Mouse (Mus musculus) heart, adult 11 months (tissue): ENCODE measurements around the gene Lyrm1.

Source experiments
- DNase-seq: peaks from one replicate; pipeline ENCODE4 v3.0.0; 2022

Lyrm1 gene

GRCm38 (mm10) chr7:119895639-119896512 lies at the start of gene Lyrm1, which contains the start of gene Dcun1d3:
TSS of gene Lyrm1 (plus strand) at chr7:119895861.
TSS of gene Dcun1d3 (minus strand) at chr7:119896298.
- peak; percentile 100 for DNase-seq

- DNase-seq = peak; percentile 59
Observed at GRCm38 (mm10) chr7:119847396-119847795, 48.3 kb upstream of the Lyrm1 start.

GRCm38 (mm10) chr7:119849096-119849495 lies 46.6 kb upstream of the Lyrm1 start:
- DNase-seq = peak; percentile 66

DNA sequence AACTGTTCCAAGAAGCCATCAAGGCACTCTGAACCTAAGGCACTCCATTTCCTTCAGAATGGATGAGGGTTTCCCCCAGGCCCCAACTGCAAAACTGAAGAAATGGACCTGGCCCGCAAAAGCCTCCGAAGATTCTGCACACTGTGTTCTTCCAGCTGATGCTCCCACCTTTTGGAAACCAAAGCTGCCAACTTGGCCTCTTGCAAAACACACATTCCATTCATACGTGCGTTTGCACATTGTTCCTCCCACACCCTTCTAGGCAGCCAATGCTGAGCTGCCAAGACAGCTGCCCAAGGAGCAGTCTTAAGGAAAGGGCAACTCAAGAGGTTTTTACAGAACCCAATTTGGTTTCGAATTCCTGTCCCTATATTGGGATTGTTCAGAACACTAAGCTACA lies 44.9 kb upstream of the Lyrm1 start:
- peak; percentile 97 for DNase-seq

DNA sequence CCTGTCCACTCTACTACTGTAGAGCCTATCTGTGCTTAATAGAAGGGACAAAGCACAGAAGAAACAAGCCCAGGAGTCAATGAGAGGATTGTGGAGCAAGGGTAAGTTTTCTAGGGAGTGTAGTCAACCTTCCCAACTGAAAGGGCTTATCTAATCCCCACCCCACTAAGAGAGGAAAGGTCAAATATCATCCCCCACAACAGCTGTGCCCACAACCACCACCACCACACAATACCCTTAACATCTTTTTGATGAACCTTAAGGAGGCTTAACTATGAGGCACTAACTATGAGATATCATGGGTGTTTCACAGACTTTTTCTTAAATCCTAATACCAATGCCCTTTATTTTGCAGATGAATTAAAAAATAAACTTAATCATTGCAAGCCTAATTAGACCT lies 43.2 kb upstream of the Lyrm1 start:
- DNase-seq = no peak

DNA sequence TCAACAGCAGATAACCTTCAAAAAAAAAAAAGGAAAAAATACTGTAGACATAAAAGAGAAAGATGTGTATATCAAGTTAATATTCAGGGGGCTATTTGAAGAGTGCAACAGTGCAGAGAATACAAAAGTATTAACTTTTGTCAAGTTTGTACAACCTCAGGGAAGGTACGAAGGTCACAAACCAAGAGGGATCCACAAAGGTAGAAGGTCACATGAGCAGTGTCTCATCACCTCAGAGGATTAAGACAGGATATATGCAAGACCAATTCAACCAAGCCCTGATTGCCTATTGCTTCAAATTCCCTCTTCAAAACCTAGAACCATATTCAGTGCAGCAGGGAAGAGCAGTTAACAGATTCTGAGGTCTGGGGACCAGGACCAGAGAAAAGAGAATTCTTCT lies 42.5 kb upstream of the Lyrm1 start:
- no peak for DNase-seq

- peak; percentile 45 for DNase-seq
Observed at GRCm38 (mm10) chr7:119854362-119854761, 41.3 kb upstream of the Lyrm1 start.

GRCm38 (mm10) chr7:119855031-119855430 lies 40.6 kb upstream of the Lyrm1 start:
- peak; percentile 75 for DNase-seq

GRCm38 (mm10) chr7:119859476-119859875 lies 36.2 kb upstream of the Lyrm1 start:
- DNase-seq = no peak

- DNase-seq = no peak
Observed at GRCm38 (mm10) chr7:119860116-119860515, 35.5 kb upstream of the Lyrm1 start.

GRCm38 (mm10) chr7:119860554-119860953 lies 35.1 kb upstream of the Lyrm1 start:
- DNase-seq = no peak

- no peak for DNase-seq
Observed at GRCm38 (mm10) chr7:119860971-119861334, 34.7 kb upstream of the Lyrm1 start.

- DNase-seq = peak; percentile 97
Observed at GRCm38 (mm10) chr7:119861335-119862091, 34.1 kb upstream of the Lyrm1 start.

GRCm38 (mm10) chr7:119862167-119862566 lies 33.5 kb upstream of the Lyrm1 start:
- no peak for DNase-seq

GRCm38 (mm10) chr7:119864500-119864899 lies 31.2 kb upstream of the Lyrm1 start:
- peak; percentile 52 for DNase-seq

DNA sequence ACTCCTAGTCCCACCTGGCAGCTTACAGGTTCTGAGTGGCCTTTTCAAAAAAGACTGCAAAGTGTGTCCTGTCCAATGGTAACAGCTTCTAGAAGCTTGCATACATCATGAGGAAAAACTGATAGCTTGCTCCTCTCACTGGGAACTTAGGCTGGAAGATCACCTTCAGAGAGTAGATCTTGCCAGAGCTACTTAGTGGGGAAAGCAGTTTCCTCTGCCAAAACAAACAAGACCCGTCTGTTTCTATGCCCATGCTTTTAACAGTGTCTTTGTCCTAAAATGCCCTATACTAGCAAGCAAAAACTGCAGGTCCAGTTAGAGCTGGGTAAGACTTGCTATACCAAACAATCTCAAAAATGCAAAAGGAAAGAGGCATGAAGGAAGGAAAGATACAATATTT lies 29.5 kb upstream of the Lyrm1 start:
- DNase-seq = peak; percentile 74

- peak; percentile 40 for DNase-seq
Observed at GRCm38 (mm10) chr7:119872204-119872603, 23.5 kb upstream of the Lyrm1 start.

DNA sequence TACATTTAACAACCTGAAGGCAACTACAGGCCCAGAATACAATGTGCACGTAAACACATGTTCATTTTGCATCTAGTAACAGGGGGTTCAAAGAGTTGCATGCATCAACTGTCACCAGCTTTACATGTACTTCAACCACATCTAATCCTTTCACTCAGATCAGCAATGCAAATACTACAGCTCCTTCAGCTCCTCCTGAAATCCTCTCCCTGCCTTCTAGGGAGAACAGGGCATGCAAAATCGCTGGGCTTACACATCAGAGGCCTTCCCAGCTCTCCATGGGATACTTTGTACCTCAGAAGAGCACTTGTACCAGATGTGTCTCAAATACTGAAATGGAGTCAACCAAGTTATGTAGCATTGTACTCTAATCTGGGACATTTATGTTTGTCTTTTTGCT lies 22.6 kb upstream of the Lyrm1 start:
- DNase-seq = no peak

- peak; percentile 92 for DNase-seq
Observed at GRCm38 (mm10) chr7:119875776-119876440, 19.8 kb upstream of the Lyrm1 start.

GRCm38 (mm10) chr7:119879171-119879570 lies 16.5 kb upstream of the Lyrm1 start:
- DNase-seq = no peak

- DNase-seq = no peak
Observed at GRCm38 (mm10) chr7:119880345-119880744, 15.3 kb upstream of the Lyrm1 start.

GRCm38 (mm10) chr7:119881229-119881628 lies 14.4 kb upstream of the Lyrm1 start:
- no peak for DNase-seq

DNA sequence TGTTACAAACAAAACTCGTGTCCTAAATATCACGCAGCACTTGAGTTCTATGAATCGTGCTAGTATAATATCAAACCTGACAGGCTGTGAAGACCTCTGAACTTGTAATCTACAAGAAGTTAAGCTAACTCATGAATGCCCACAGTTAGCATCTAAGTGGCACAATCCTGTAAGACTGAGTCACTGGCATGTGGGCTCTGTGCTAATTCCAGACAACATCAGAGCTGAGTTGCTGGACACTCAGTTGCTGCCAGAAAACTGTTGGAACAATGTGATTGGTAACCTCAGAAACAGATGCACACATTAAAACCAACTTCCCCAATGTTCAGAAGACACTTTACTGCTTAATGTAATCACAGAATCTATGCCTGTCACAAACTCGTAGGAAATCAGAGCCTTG lies 7.8 kb upstream of the Lyrm1 start:
- no peak for DNase-seq
